Mouse (Mus musculus) ZHBTc4 (cell line): ENCODE data around the gene Gm10413.
"Not testable (repeated sequence)": the region's sequence is repeated elsewhere in the genome, so short reads cannot be mapped to it uniquely, and the experiment has no call there.

Experiments
- DNase-seq: peaks from one replicate; pipeline ENCODE4 v3.0.0-alpha.2; 2011; ENCODE audit warnings: low read depth, low spot score

Gm10413 gene

GRCm38 (mm10) chr14:3394793-3395192, at the start of gene Gm10413:
Gene Gm10413 (plus strand): TSS chr14:3395093.
- not testable (repeated sequence) for DNase-seq

GRCm38 (mm10) chr14:3412314-3412713, 17.4 kb downstream of the Gm10413 start, which contains the start of gene Gm10409:
Gene Gm10409 (plus strand): TSS chr14:3412614.
- not testable (repeated sequence) for DNase-seq

- DNase-seq, result not testable (repeated sequence)
Observed at GRCm38 (mm10) chr14:3427803-3428202, 32.9 kb downstream of the Gm10413 start, which contains the start of gene Gm3005. Gene Gm3005 (plus strand): TSS chr14:3428103.

- not testable (repeated sequence) for DNase-seq
Observed at GRCm38 (mm10) chr14:3449079-3449478, 54.2 kb downstream of the Gm10413 start, which contains the start of gene Gm10408. Gene Gm10408 (plus strand): TSS chr14:3449379.
